Mouse (Mus musculus) heart, postnatal 0 days (tissue): ENCODE measurements around the gene Wdr91. TPM values are rescaled to one million over a fixed set of nuclear protein-coding genes. Genes with fewer than 3 reads are reported as not detected.
A peak's percentile ranks its signal among the peaks of the same experiment; 100 is the strongest.

Experiments
- ATAC-seq: fragments of 200-750 bp; cut with Nextera tagmentation; 2 replicates; pipeline ENCODE4 v1.8.0; 2017; ENCODE audit warnings: low read depth, moderate number of reproducible peaks, moderate library complexity; ENCODE audit not compliant: insufficient read depth
- DNase-seq: peaks from one replicate; pipeline ENCODE4 v3.0.0-alpha.2; 2016; ENCODE audit warnings: low spot score
- H3K27ac ChIP-seq: fragments of 300-500 bp; sonication (generic); 2 replicates; pipeline ENCODE4 v1.5.1; 2014; ENCODE audit warnings: low read depth, mild to moderate bottlenecking
- H3K27me3 ChIP-seq: fragments of 300-500 bp; sonication (generic); 2 replicates; pipeline ENCODE4 v1.6.1; 2014; ENCODE audit warnings: low read length, mixed read lengths; ENCODE audit not compliant: control insufficient read depth, insufficient read depth
- H3K36me3 ChIP-seq: fragments of 300-500 bp; sonication (generic); replicated peaks from 2 replicates; pipeline ENCODE4 v1.6.1; 2014; ENCODE audit warnings: low read length, mixed read lengths; ENCODE audit not compliant: control insufficient read depth, insufficient read depth
- H3K4me1 ChIP-seq: fragments of 300-500 bp; sonication (generic); 2 replicates; pipeline ENCODE4 v1.6.1; 2014; ENCODE audit warnings: antibody characterized with exemption; ENCODE audit not compliant: control insufficient read depth, insufficient read depth
- H3K4me2 ChIP-seq: fragments of 300-500 bp; sonication (generic); 2 replicates; pipeline ENCODE4 v1.6.1; 2014; ENCODE audit warnings: low read depth, mild to moderate bottlenecking, low read length, moderate library complexity
- H3K4me3 ChIP-seq: fragments of 300-500 bp; sonication (generic); 2 replicates; pipeline ENCODE4 v1.5.1; 2014; ENCODE audit warnings: low read depth, low read length
- H3K9ac ChIP-seq: fragments of 300-500 bp; sonication (generic); replicated peaks from 2 replicates; pipeline ENCODE4 v1.6.1; 2014; ENCODE audit warnings: low read depth, low read length, mixed read lengths
- H3K9me3 ChIP-seq: fragments of 300-500 bp; sonication (generic); replicated peaks from 2 replicates; pipeline ENCODE4 v1.6.1; 2016; ENCODE audit warnings: low read length; ENCODE audit not compliant: control insufficient read depth
- CTCF ChIP-seq: IDR thresholded peaks from 2 replicates; pipeline ENCODE4 v1.5.1; 2016; ENCODE audit warnings: antibody characterized with exemption, control low read depth, low read depth
- EP300 ChIP-seq: IDR thresholded peaks from 2 replicates; pipeline ENCODE4 v1.6.1; 2016; ENCODE audit warnings: antibody characterized with exemption, low read depth
- WGBS: fragments of 180-500 bp; shearing (Covaris S2); extraction: QIAGEN DNeasy Blood & Tissue Kit; methylation state at CpG from one replicate; pipeline ENCODE4 v1.1.7; 2014; 5-methylcytosine and 5-hydroxymethylcytosine counted together
- polyA plus RNA-seq: library from polyadenylated mRNA; unstranded; fragments of >200 nt; fragmentation: Nextera tagmentation; extraction: Ambion mirVana; gene quantifications from 2 replicates; pipeline ENCODE4 v1.2.1, GENCODE M21; 2015
- total RNA-seq: library from RNA; depleted of rRNA; stranded (reverse); fragments of >200 nt; gene quantifications from 2 replicates; pipeline ENCODE4 v1.2.3, GENCODE M21; 2014; ENCODE audit warnings: low replicate concordance

The Wdr91 gene
- total and polyA plus RNA-seq, 2 experiments from 2014 or later: 8.6 to 25.2 TPM

- WGBS: 73% methylated on average over 10 of the region's 10 CpGs
- H3K4me2 ChIP-seq: no peak overlapping the region
- H3K27ac ChIP-seq: peak overlapping the region; percentile 72
- TF ChIP-seq EP300 (no peak), CTCF (no peak)
- no peak for DNase-seq
- ATAC-seq: no peak
- no peak overlapping the region for H3K9ac ChIP-seq
- no peak overlapping the region for H3K4me3 ChIP-seq
- peaks cover 13% of the 10 kb centered on the region for H3K4me1 ChIP-seq
- H3K9me3 ChIP-seq: no peaks in the 10 kb centered on the region
- H3K27me3 ChIP-seq: no peaks in the 10 kb centered on the region
- H3K36me3 ChIP-seq: no peaks in the 10 kb centered on the region
Measured at GRCm38 (mm10) chr6:34867995-34868350, 42.7 kb downstream of the Wdr91 start.

- Histone ChIP-seq H3K27ac (peak overlapping the region; percentile 88), H3K4me2 (no peak overlapping the region), H3K36me3 (no peaks in the 10 kb centered on the region), H3K4me3 (no peak overlapping the region), H3K4me1 (peaks cover 13% of the 10 kb centered on the region), H3K27me3 (no peaks in the 10 kb centered on the region), H3K9me3 (no peaks in the 10 kb centered on the region), H3K9ac (no peak overlapping the region)
- TF ChIP-seq CTCF: no peak
- no peak for TF ChIP-seq EP300
- ATAC-seq: no peak
- no peak for DNase-seq
- WGBS: 78% methylated on average over 16 of the region's 16 CpGs
Measured at GRCm38 (mm10) chr6:34867301-34867994, 43.2 kb downstream of the Wdr91 start.

GRCm38 (mm10) chr6:34866786-34867185, 43.9 kb downstream of the Wdr91 start:
- TF ChIP-seq EP300 (no peak), CTCF (no peak)
- DNase-seq (no peak), ATAC-seq (no peak)
- H3K4me1 ChIP-seq: peaks cover 13% of the 10 kb centered on the region
- WGBS: 75% methylated on average over 8 of the region's 8 CpGs
- H3K4me3 ChIP-seq: no peak overlapping the region
- no peaks in the 10 kb centered on the region for H3K27me3 ChIP-seq
- H3K9me3 ChIP-seq: no peaks in the 10 kb centered on the region
- peak overlapping the region; percentile 88 for H3K27ac ChIP-seq
- no peak overlapping the region for H3K9ac ChIP-seq
- H3K36me3 ChIP-seq: no peaks in the 10 kb centered on the region
- H3K4me2 ChIP-seq: no peak overlapping the region

GRCm38 (mm10) chr6:34865711-34866593, 44.7 kb downstream of the Wdr91 start:
- peak; percentile 71 for TF ChIP-seq EP300
- no peak for TF ChIP-seq CTCF
- Histone ChIP-seq H3K27ac (peak overlapping the region; percentile 88), H3K9ac (no peak overlapping the region), H3K4me2 (peak overlapping the region; percentile 13; the same call in 1 of the 2 replicates), H3K36me3 (no peaks in the 10 kb centered on the region), H3K4me3 (no peak overlapping the region), H3K4me1 (peaks cover 13% of the 10 kb centered on the region), H3K9me3 (no peaks in the 10 kb centered on the region), H3K27me3 (no peaks in the 10 kb centered on the region)
- WGBS: 47% methylated on average over 7 of the region's 7 CpGs
- peak; percentile 78 for DNase-seq
- ATAC-seq: peak; percentile 73

GRCm38 (mm10) chr6:34865213-34865612, 45.5 kb downstream of the Wdr91 start:
- Histone ChIP-seq H3K4me3 (no peak overlapping the region), H3K9ac (no peak overlapping the region), H3K36me3 (no peaks in the 10 kb centered on the region), H3K9me3 (no peaks in the 10 kb centered on the region), H3K27ac (peak overlapping the region; percentile 88), H3K27me3 (no peaks in the 10 kb centered on the region), H3K4me1 (peaks cover 13% of the 10 kb centered on the region), H3K4me2 (peak overlapping the region; percentile 13; the same call in 1 of the 2 replicates)
- ATAC-seq (no peak), DNase-seq (no peak)
- WGBS: 46% methylated on average over 5 of the region's 5 CpGs
- TF ChIP-seq CTCF: no peak
- no peak for TF ChIP-seq EP300
